8 mouse cellular contexts compared by ENCODE assay signal in genomic region chr13:100107652-100108472, GRCm38 (mm10). TPM values are rescaled to one million over a fixed set of nuclear protein-coding genes. Genes with fewer than 3 reads are reported as not detected.
DNase-seq lines count a peak whose midpoint lies in the region; ATAC-seq and TF ChIP-seq lines count a peak whose summit lies in the region.

Gene Serf1, plus strand, starts transcription at chr13:100108012.

- under 1% methylated on average over 71 of the region's 76 CpGs for WGBS in forebrain, embryonic 16.5 days
- under 1% methylated on average over 66 of the region's 76 CpGs for WGBS in lung, postnatal 0 days

- no peak for TF ChIP-seq POLR2A in ES-Bruce4 (IDR thresholded peaks at IDR 0.05; ENCODE audit: insufficient read depth, low read length)

- H3K27me3 ChIP-seq in ES-Bruce4 (ENCODE audit: control insufficient read depth, insufficient read depth, low read length, poor library complexity, severe bottlenecking), result peaks cover 4% of the 10 kb centered on the region; the same call in 1 of the 2 replicates
- H3K27me3 ChIP-seq in forebrain, embryonic 16.5 days (replicated peaks; ENCODE audit: control insufficient read depth, insufficient read depth, low read length), result no peaks in the 10 kb centered on the region; the same call in 1 of the 2 replicates
- H3K27me3 ChIP-seq in lung, postnatal 0 days (replicated peaks; ENCODE audit: insufficient read depth, low read length), result no peaks in the 10 kb centered on the region

- no peak within 1 kb of the TSS for H3K27ac ChIP-seq in ES-Bruce4 (ENCODE audit: insufficient read depth, low read length)
- H3K27ac ChIP-seq in forebrain, embryonic 16.5 days (ENCODE audit: low read length), result peak within 1 kb of the TSS; percentile 60
- H3K27ac ChIP-seq in lung, postnatal 0 days (ENCODE audit: low read length), result 0 out of 2 replicates have a peak within 1 kb of the TSS, but pooled peaks have one; percentile 51

- DNase-seq in heart, postnatal 36 days, result peak; percentile 81 to 86
- DNase-seq in layer of hippocampus, adult 9-11 months, result peak; percentile 78
- peak; percentile 87 for DNase-seq in lung, postnatal 0 days (ENCODE audit: low spot score)
- DNase-seq in ovary, postnatal 36 days (ENCODE audit: low spot score), result peak; percentile 88
- peak; percentile 76 for DNase-seq in thymus, postnatal 25 days

- no peak for TF ChIP-seq EP300 in ES-Bruce4 (IDR thresholded peaks at IDR 0.05; ENCODE audit: insufficient read depth, low read depth, low read length)
- TF ChIP-seq EP300 in lung, postnatal 0 days (IDR thresholded peaks at IDR 0.05), result no peak

- H3K36me3 ChIP-seq in ES-Bruce4 (ENCODE audit: control insufficient read depth, insufficient read depth, low read length, poor library complexity, severe bottlenecking), result no peaks in the 10 kb centered on the region
- H3K36me3 ChIP-seq in forebrain, embryonic 16.5 days (ENCODE audit: control insufficient read depth, insufficient read depth), result no peaks in the 10 kb centered on the region
- no peaks in the 10 kb centered on the region for H3K36me3 ChIP-seq in lung, postnatal 0 days (ENCODE audit: insufficient read depth, low read length)

- peak within 1 kb of the TSS; percentile 14 for H3K9ac ChIP-seq in ES-Bruce4 (ENCODE audit: low read depth, poor library complexity, severe bottlenecking)
- H3K9ac ChIP-seq in forebrain, embryonic 16.5 days (replicated peaks; ENCODE audit: low read depth, low read length), result peak within 1 kb of the TSS; percentile 93
- peak within 1 kb of the TSS; percentile 50 for H3K9ac ChIP-seq in lung, postnatal 0 days (replicated peaks; ENCODE audit: low read depth)

- no peaks in the 10 kb centered on the region for H3K4me1 ChIP-seq in ES-Bruce4 (ENCODE audit: control insufficient read depth, insufficient read depth, low read length)
- H3K4me1 ChIP-seq in forebrain, embryonic 16.5 days (replicated peaks; ENCODE audit: control insufficient read depth, insufficient read depth, low read length), result peaks cover 27% of the 10 kb centered on the region
- H3K4me1 ChIP-seq in lung, postnatal 0 days (ENCODE audit: insufficient read depth, low read depth, low read length), result peaks cover 3% of the 10 kb centered on the region; the same call in 1 of the 2 replicates

- peak within 1 kb of the TSS; percentile 83 for H3K4me2 ChIP-seq in forebrain, embryonic 16.5 days (ENCODE audit: low read length)
- peak within 1 kb of the TSS; percentile 95 for H3K4me2 ChIP-seq in lung, postnatal 0 days (replicated peaks; ENCODE audit: low read depth, low read length)

- TF ChIP-seq CTCF in ES-Bruce4 (IDR thresholded peaks at IDR 0.05; ENCODE audit: low read depth, low read length), result no peak
- no peak for TF ChIP-seq CTCF in lung, postnatal 0 days (IDR thresholded peaks at IDR 0.05)

- intact Hi-C loops in heart, postnatal 36 days (cut with DNase I), result loop anchor here (10.0 kb wide), 2 partner anchors 547 to 753 kb away; partner anchors contain the start of genes Ak6, Rad17 and Taf9

- peak within 1 kb of the TSS; percentile 82 for H3K4me3 ChIP-seq in ES-Bruce4 (ENCODE audit: low read depth, low read length)
- H3K4me3 ChIP-seq in forebrain, embryonic 16.5 days (replicated peaks; ENCODE audit: low read length), result peak within 1 kb of the TSS; percentile 97
- peak within 1 kb of the TSS; percentile 69 for H3K4me3 ChIP-seq in lung, postnatal 0 days (ENCODE audit: low read depth, low read length)

- peak; percentile 69 for ATAC-seq in cerebellum, adult (ENCODE audit: insufficient number of reproducible peaks, low FRiP score, low TSS enrichment)
- peak; percentile 72 for ATAC-seq in forebrain, embryonic 16.5 days
- peak; percentile 84 for ATAC-seq in lung, postnatal 0 days

- no peaks in the 10 kb centered on the region for H3K9me3 ChIP-seq in ES-Bruce4 (replicated peaks; ENCODE audit: control insufficient read depth, insufficient read depth, low read length, poor library complexity, severe bottlenecking)
- H3K9me3 ChIP-seq in forebrain, embryonic 16.5 days (ENCODE audit: control insufficient read depth, low read length), result no peaks in the 10 kb centered on the region
- no peaks in the 10 kb centered on the region for H3K9me3 ChIP-seq in lung, postnatal 0 days (ENCODE audit: low read length)

RNA-seq across cellular contexts. Expression of gene Serf1, which starts in this region (rescaled TPM):
- 14.8 and 16.0 TPM in 2 replicates for polyA plus RNA-seq in ES-Bruce4 (2011; ENCODE audit: insufficient read depth, insufficient read length, low read depth, missing spikeins)
- polyA plus RNA-seq in forebrain, embryonic 16.5 days (2015; fragmentation: Nextera tagmentation; extraction: Ambion mirVana), result 355 and 410 TPM in 2 replicates
- 1 to 10 TPM; 5.9 to 6.7 TPM for total RNA-seq in heart, postnatal 36 days (2021)
- 61.6 and 82.2 TPM in 2 replicates for polyA plus RNA-seq in lung, postnatal 0 days (2015; fragmentation: Nextera tagmentation; extraction: Ambion mirVana)

Comparison
In these comparisons a context has a peak if more than half of its experiments do, and no peak if none do; other contexts are left out.
1. H3K9ac ChIP-seq: peak in every context shown above with its lines; median percentile 93 in forebrain, embryonic 16.5 days; 50 in lung, postnatal 0 days; 14 in ES-Bruce4.